Comparison of ENCODE assay signal across 17 mouse cellular contexts in genomic region chr3:136967510-136967909, GRCm38 (mm10).
DNase-seq lines count a peak whose midpoint lies in the region; ATAC-seq lines count a peak whose summit lies in the region.
"Had no signal": no experiment of that assay in that cellular context is flagged by ENCODE, and none has a peak within 500 bp of the region (broad histone marks: within the 10 kb centered on the region; RNA-seq: fewer than 3 reads in every experiment).

No protein-coding gene starts in this region.

- DNase-seq in frontal cortex, postnatal 10 days (ENCODE audit: low spot score in 2 of 2): no peak
- peak; percentile 23 to 30 for DNase-seq in left cerebral cortex, adult 9 months (ENCODE audit: low spot score in 2 of 2)
- DNase-seq in left cerebral cortex, adult 11 months (ENCODE audit: low spot score): no peak
- peak; percentile 11 for DNase-seq in right cerebral cortex, postnatal 25 days
- DNase-seq in right cerebral cortex, postnatal 14 days: no peak
- DNase-seq in telencephalon, adult 2 months (ENCODE audit: low read depth, low spot score): peak; percentile 76
- no peak for DNase-seq in ovary, postnatal 14 days (ENCODE audit: low spot score)
- DNase-seq: adrenal gland, adult 2 months; adrenal gland, postnatal 25 days; cerebellum, adult 11 months; cerebellum, adult 8-10 months; embryo, embryonic 11 days; heart, adult 18-20 months; heart, postnatal 10 days; heart, postnatal 4 days had no signal

- peak; percentile 91 for ATAC-seq in frontal cortex, adult (ENCODE audit: low TSS enrichment)
- ATAC-seq: hindbrain, embryonic 16.5 days had no signal

Comparison
In these comparisons a context has a peak if more than half of its experiments do, and no peak if none do; other contexts are left out.
1. DNase-seq: peak in left cerebral cortex, adult 9 months (2 of 2), right cerebral cortex, postnatal 25 days (single experiment) and telencephalon, adult 2 months (single experiment); none in frontal cortex, postnatal 10 days (0 of 2), left cerebral cortex, adult 11 months (single experiment), right cerebral cortex, postnatal 14 days (single experiment) and ovary, postnatal 14 days (single experiment).